Mouse (Mus musculus) urinary bladder, postnatal 10 days (tissue): ENCODE data around the gene Myh1.

Experiments
- DNase-seq: peaks from one replicate; pipeline ENCODE4 v3.0.0; 2022; ENCODE audit warnings: low spot score

Myh1 gene

DNA sequence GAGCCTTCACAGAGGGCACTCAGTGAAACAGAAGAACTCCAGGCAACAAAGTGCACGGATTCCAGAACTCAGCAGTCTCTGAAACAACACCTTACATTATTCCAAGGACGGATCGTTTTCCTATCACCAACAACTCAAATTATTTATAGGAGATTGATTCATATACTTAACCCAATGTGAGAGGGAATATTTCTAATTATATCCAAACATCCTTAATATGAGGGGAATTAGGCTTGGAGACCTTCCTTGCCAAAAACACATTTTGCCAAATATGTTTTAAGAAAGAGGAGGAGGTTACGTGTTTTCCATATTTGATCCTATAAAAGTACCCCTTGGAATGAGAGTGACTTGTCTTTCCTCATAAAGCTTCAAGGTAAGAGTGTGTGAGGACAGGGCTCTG lies at the start of gene Myh1:
Gene Myh1, plus strand, starts transcription at position 301 of the 400 bp plus-strand sequence.
- DNase-seq: no peak

DNA sequence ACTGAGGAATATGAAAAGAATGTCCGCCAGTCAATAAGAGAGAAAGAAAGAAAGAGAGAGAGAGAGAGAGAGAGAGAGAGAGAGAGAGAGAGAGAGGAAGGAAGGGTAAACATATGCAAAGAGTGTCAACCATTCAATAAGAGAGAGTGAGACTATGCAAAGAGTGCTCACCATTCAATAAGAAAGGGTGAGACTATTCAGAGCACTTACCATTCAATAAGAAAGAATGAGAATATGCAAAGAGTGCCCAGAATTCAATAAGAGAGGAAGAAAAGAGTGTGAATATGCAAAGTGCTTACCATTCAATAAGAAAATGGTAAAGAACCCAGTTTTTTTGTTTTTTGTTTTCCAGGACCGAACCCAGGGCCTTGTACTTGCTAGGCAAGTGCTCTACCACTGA lies 49.6 kb upstream of the Myh1 start:
- DNase-seq: no peak

DNA sequence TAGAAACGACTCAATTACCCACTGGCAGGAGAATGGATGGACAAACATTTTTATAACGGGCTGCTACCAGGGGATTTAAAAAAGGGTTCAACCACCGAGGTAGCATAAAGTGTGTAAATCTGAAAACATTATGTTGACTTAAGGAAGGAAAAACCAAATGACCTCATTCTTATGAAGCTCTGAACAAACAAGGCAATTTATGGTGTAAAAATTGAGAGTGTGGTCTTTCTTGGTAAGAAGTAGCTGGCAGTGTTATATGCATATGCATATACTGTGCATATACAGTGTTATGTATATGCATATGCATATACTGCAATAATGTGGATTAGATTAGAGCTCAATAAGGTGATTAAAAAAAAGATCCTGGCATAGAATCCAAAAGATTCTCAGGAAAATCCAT lies 48.7 kb upstream of the Myh1 start:
- no peak for DNase-seq

DNA sequence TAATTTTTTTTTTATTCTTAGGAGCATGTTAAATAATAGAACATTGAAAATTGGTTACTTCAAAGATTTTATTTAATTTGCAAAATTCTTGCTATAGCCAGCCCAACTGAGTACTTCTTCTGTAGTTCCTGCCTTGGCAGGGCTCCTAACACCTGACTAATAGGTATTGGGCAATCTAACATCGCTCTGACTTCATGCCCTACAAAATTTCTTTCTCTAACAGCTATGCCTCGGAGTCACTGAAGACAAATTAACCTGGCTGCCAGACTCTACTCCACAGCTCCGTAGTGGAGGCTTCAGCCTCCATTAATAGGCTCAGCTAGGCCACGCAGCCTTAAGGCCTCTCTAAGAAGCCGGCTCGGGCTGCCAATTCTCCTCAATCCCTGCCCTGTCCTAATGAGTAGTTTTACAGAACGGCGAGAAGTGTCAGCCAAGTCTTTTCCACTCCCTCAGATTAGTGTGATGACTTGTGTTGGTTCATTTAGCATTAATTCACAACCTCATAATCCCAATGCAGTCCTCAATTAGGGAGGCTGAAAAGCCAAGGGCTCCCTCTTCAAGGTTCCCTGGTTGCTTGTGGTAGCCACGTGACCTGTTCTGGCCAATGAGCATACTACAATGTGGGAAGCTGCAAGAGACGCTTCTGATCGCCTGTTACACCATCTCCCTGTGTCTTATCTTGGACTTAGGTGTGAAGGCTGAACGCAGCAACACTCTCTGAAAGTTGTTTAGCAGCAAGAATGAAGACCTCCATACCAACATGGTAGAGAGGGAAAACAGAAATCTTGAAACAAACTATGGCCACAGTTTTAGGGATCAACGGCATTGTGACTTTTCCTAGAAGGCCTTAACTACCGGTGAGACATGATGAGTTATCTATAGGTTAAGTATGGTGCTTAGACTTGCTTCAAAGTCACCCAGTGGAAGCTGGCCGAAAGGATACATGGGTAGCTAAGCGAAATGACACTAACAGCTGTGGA lies 47.9 kb upstream of the Myh1 start:
- no peak for DNase-seq

DNA sequence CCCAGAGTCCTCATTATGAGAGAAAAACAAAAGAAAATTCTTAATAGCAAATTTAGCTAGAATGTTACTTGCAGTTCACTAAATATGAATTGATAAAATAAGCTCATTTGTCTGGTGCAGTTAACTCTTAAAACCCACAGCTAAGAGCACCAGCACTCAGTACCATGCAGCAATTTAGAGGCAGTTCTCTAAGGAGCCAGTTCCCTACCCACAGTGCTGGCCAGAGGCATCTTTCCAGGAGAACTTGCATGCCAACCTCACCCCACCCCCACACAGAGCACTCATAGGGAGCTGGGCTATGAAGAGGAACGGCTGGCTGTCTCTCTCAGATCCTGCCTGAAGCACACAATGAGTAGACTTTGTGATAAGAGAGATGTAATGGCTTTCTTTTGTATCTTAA lies 46.7 kb upstream of the Myh1 start:
- DNase-seq: no peak

DNA sequence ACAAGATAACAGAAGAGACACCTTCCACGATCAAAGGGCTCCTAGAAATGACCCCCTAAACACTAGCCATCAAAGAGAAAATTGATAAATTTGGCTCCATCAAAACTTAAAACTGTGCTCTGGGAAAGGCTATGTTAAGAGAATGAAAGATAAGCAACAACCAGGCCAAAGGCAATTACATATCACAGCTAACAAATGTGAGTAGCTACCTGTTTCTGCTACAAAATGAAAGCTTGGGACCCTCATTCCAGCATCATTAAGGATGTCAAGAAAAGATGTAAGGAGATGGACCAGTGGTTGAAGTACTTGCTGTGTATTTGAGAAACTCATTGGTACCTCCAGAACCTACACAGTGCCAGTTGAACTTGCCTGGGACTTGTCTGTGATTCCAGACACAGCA lies 46.0 kb upstream of the Myh1 start:
- DNase-seq: no peak

DNA sequence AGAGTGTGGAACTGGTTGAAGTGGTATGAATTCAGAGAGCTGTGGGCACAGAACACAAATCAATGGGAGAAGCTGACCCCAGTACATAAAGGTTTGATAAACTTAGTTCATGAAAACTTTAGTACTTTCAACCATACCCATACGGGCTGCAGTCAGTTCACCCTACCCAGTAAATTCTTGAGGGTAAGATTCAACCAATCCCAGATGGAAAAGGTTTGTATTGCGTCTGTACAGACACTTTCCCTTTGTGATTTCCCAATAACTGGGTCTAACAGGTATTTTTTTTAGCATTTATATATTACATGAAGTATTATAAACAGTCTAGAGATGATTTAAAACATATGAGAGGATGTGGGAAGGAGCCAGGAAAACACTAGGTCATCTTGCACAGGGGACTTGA lies 44.2 kb upstream of the Myh1 start:
- DNase-seq: no peak

DNA sequence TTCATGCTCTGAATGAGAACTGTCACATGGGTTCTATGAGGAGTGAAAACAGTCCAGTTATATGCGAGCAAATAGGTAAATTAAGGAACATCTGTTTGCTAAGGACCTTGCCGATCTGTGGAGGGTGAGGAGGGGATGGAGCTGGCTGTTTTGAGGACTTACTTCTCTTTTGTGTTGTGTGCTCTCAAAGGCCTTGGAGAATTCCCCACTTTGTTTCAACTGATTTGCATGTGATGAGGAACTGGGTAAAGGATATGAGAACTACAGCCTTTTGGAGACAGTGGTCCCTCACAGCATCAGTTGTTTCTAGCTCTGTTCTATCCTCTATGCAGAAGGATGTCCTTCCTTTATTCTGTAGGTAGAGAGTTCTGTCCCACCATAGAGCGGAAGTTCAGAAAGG lies 39.7 kb upstream of the Myh1 start:
- DNase-seq: no peak

DNA sequence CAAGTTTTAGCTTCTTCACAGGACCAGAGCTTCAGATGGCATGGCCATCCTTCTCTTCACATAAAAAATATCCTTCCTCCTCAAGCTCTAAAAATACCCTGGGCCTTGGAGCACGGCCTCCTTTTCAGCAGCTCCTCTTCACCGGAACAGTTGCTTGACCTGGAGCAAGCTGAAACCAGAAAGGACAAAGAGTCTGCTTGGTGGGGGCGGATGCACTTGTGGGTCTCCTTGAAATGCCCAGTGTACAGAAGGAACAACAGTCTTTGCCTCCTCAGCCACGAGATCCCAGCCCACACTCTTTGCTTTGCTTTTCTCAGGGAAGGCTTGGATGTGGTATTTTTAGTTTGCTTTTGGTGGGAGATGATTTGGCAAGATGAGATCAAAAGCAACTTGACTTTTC lies 36.2 kb upstream of the Myh1 start:
- DNase-seq: no peak

DNA sequence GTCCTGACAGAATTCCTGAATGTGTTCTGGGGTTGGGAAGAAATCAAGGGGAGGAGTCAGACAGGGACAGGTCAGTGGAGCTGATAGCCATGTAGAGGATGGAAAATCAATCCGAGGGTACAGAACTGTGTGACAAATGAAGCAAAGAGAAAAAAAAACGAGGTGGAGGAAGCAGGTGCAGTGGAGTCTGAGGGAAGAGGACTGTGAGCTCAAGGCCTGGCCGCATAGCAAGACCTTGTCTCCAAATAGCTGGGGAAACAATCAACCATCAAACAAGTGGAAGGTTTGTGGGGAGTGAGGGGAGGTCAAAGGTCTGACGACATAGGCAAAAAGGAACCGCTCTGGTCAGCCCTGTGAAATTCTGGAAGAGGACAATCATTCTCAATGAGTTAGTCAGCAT lies 35.0 kb upstream of the Myh1 start:
- no peak for DNase-seq

DNA sequence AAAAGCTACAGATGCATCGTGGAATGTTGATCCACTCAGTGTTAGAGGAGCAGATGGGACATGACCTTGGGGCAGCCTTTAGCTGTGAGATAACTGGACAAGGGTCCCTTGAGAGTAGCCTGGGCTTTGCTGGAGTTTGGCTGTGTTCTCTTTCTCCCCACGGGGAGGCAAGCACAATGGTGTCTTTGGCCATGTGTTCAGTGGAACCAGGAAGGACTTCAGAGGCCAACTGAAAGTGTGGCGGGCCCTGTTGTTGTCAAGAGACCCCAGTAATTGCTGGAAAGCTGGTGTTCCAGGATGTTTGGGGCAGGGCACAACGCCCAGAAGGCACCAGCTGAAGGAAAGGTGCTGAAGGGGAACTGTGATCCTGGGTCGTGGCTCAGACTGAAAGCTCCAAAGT lies 30.6 kb upstream of the Myh1 start:
- DNase-seq: no peak

DNA sequence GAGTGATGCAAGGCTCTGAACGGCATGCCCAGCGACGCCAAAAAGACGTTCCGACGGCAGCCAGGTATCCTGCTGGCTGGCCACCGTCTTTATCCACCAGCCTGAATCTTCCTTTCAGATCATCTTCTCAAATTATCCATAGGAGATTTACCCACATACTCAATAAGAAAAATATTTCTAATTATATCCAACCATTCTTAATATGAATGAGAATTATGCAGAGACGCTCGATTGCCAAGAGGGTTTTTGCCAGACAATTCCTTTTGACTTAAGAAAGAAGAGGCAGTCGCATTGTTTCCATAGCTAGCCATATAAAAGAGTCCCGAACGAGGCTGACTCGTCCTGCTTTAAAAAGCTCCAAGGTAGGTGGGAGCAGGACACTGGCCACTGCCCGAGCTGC lies 29.1 kb upstream of the Myh1 start, which contains the start of gene Myh2:
Gene Myh2, plus strand, starts transcription at position 301 of the 400 bp plus-strand sequence.
- DNase-seq: no peak

DNA sequence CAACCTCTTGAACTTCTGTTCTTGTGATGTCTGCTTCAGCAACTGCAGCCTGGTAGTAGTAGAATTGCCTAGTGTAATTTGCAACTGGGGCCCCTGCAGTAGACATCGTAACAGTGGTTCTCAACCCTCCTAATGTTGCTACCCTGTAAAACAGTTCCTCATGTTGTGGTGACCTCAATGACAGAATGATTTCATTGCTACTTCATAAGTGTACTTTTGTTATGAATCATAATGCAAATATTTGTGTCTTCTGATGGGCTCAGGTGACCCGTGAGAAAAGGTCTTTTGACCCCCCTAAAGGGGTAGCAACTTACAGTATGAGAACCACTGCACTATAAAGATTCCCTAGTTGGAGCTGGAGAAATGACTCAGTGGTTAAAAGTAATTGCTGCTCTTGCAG lies 27.4 kb upstream of the Myh1 start:
- DNase-seq: no peak

DNA sequence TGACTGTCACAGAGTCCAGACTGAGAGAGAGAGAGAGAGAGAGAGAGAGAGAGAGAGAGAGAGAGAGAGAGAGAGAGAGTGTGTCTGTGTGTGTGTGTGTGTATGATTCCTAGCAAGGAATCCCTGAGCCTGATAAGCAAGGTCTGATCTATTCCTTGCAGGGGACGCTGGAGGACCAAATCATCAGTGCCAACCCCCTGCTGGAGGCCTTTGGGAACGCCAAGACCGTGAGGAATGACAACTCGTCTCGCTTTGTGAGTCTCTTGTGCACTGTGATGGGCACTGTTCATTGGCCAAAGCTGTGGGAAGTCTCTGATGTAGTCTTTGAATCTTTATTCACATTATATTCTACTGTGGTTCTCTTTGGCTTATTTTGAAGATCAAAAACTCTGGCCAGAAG lies 23.5 kb upstream of the Myh1 start:
- DNase-seq: no peak

DNA sequence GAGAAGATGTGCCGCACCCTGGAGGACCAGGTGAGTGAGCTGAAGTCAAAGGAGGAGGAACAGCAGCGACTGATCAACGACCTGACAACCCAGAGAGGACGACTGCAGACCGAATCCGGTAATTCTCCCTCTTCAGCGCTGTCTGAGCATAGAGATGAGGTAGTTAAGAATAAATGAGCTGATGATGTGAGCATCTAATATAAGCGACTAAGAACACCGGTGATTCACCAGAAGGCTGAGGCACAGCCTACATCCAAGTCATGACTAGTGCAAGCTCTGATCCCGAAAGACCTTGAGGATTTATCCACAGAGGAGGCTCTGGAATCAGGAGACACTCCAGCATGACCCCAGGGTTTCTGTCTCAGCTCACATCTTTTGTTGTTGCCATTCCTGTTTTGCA lies 9.5 kb upstream of the Myh1 start:
- no peak for DNase-seq

DNA sequence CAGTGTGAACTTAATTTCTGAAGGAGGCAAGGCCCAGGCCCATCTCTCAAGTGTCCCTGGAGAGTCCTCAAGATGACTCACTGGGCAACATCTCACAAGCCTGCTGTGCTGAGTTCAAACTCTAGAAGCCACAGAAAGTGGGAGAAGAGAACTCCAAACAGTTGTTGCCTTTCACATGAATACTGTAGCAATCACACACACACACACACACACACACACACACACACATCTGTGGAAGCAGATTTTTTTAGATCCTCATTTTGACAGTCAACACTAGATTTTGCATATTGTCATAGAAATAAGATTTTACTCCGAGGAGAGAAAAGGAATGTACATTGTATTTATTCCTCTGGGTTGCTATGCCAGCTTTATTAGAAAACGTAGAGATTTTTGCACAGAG lies 9.0 kb upstream of the Myh1 start:
- no peak for DNase-seq

DNA sequence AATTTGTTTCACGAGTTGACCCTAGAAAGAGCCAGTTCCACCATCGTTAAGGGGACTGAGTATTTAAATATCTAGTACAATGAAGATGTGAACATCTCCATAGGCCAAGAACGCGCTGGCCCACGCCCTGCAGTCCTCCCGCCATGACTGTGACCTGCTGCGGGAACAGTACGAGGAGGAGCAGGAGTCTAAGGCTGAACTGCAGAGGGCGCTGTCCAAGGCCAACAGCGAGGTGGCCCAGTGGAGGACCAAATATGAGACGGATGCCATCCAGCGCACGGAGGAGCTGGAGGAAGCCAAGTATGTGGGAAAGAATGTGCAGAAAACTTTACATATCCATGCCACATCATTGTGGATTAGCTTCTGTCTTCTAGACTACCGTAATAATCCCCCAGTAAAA lies 8.4 kb upstream of the Myh1 start:
- no peak for DNase-seq

DNA sequence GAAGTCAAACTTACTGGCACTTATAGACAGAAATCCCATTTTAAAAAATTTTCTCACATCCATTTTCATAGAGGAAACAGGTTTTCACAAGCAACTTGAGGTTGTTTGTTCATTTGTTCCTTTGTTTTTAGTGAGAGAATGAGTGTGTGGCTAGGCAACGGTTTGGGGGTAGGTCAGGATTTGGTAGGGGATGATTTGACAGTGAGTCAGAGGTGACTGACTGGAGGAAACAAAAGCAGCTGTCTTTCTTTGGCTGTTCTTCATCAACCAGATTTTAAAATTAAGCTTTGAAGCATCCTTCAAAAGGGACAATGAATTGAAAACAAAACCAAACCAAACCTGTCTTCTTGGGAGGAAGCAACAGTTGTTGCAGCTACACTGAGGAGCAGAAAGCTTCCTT lies 531 bp upstream of the Myh1 start:
- no peak for DNase-seq

DNA sequence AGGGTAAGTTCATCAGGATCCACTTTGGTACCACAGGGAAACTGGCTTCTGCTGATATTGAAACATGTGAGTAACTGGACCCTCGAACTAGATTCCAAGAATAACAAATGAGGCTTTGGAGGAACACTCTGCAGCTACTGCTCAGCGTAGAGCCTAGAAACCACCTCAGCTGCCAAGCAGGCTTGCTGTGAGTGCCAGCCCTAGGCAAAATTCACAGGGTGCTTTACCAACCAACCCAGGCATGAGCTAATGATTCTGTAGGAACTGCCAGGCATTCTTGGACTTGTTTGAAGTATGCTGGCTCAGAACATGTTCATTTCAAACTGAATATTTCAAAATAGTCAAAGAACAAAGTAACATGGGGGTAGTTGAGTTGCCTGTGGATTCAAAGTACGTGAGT lies 4.9 kb downstream of the Myh1 start:
- no peak for DNase-seq

DNA sequence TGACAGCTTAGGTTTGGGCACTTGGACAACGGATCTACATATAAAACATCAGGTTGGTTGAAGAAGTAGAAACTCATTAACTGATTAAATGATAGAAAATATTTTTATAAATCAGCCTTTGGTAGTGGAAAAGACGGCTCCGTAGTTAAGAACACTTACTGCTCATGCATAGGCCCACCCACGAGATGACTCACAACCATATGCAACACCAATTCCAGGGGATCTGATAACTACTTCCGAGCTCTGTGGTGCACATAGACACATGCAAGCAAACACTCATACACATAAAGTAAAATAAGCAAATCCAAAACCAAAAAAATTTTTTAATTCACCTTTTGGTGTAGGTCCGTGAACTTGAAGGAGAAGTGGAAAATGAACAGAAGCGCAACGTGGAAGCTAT lies 22.0 kb downstream of the Myh1 start:
- no peak for DNase-seq

DNA sequence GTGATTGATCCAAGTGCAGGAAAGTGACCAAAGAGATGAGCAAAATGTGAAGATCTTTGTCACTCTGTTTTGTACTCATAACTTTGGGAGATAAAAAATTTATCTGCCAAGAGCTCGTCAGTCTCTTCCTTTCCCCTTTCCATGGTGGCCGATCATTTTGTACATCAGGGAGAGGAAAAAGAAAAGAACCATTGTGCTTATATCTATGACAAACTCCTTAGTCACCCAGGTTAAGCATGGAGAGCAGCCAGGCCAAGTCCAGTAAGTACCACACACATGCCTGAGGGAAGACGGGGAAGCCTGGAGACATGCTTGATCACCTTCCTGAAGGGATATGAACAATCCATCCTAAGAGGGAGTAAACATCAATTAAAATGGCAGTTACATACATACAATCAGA lies 24.6 kb downstream of the Myh1 start:
- no peak for DNase-seq

DNA sequence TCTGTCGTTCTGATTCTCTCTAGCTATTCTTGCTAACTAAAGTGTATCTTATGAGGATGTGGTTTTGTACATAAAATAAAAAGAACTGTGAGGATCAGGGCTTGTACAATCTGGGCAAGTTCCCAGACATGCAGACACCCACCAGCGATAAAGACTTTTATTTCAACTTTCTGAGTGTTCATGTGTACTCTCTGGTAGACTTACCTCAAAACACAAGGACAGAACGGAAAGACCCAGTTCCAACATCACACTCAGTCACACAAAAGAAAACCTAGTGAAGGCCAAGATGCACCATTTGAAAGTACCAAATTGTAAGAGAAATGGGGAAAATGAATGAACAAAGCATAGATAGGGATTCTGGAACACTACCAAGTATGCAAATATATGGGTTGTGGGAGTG lies 28.9 kb downstream of the Myh1 start:
- no peak for DNase-seq

DNA sequence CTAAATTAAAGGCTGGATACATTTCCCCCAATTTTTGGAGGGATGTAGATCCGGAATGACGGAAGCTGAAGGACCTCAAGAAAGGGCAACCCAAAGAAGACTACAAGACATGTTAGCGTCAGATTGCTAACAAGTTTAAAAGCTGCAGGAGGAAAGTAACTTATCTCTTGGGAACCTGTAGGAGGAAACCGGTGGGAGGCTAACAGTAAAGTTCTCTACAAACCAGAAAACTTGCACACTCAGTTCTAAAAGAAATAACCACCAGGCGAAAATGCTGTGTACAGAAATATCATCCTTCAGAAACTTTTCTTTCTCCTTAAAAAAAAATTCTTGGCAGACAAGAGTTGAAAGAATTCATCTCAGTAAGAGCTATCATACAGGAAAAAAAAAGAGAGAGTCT lies 29.3 kb downstream of the Myh1 start:
- DNase-seq: no peak

DNA sequence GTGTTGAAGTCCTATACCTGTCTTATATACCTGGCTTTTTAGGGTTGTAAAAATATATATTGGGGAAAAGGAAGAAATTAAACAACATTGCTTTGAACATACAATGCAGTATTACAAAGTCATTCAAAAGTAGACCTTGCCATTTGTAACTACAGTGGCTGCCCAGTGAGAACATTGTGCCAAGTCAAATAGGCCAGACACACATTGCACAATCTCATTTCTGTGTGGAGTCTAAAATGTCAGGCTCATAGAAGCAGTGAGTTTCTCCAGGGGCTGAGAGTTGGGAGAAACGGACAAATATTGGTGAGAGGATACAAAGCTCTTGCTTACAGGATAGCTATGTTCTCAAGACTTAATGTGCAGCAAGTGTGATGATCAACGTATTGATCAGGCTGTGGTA lies 30.1 kb downstream of the Myh1 start:
- no peak for DNase-seq
